Mouse (Mus musculus): Measurements from ENCODE around the gene Wdr17. TPM values are rescaled to one million over a fixed set of nuclear protein-coding genes. Genes with fewer than 3 reads are reported as not detected.
A peak's percentile ranks its signal among the peaks of the same experiment; 100 is the strongest.

Gene Wdr17
- not detected for total RNA-seq (2021)

- DNase-seq = no peak
These were observed at the start of gene Wdr17 for GRCm38 (mm10) chr8:54886987-54887785. Wdr17 (minus strand) TSS chr8:54887184.

- no peak for DNase-seq
These were observed 45.3 kb upstream of the Wdr17 start for GRCm38 (mm10) chr8:54932306-54932705.

- DNase-seq = no peak
These were observed 38.0 kb upstream of the Wdr17 start for GRCm38 (mm10) chr8:54924936-54925335.

DNA sequence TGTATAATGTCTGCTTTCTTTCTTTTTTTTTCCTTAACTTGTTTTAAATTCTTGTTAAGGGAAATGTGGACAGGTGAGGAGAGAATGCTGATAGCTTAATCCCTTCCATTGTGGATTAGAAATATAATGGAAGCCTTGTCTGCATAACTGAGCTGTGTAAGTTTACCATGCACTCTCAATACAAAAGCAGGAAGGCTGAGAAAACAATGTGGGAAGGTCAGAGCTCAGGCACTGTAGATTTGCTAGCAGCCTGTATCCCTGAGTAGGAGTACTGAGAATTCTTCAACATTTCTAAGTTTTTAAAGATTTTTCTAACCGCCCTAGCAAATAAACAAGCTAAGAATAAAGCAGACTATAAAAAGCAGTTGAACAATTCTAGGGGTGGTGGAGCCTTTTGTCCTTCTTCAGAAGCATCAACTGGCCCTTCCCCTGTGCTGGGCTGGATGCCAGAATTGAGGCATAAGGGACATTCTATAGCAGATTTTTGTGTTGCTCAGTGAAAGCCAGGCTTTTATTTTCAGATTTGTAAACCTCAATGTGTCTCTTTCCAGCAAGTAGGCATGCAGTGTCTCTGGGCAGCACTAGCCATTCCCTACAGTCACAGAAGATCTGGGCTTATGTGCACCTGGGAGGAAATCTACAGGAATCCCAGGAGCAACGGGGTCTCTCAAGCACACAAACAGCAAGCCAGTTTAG is 35.3 kb upstream of the Wdr17 start:
- no peak for DNase-seq

GRCm38 (mm10) chr8:54917710-54918109 is 30.7 kb upstream of the Wdr17 start:
- no peak for DNase-seq

DNA sequence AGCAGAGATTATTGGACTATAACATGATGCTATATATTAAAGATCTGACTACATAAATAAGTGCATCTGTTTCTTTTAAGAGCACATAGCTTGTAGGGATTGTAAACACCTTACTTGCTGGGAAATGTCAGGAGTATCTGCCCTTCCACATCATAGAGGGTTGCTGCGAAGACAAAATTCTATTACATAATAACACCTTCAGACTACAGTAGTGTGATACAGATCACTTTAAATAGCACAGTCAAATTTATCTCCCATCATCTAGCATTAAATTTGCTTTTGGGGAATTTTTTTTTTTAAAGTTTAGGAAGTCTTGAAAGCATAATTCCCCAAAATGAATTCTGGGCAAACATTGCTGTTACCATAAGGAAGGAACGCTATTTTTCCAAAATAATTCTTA is 25.9 kb upstream of the Wdr17 start:
- DNase-seq = no peak

- no peak for DNase-seq
These were observed 12.5 kb upstream of the Wdr17 start for GRCm38 (mm10) chr8:54899444-54899843.

- no peak for DNase-seq
These were observed 7.8 kb upstream of the Wdr17 start for GRCm38 (mm10) chr8:54894637-54895322.

DNA sequence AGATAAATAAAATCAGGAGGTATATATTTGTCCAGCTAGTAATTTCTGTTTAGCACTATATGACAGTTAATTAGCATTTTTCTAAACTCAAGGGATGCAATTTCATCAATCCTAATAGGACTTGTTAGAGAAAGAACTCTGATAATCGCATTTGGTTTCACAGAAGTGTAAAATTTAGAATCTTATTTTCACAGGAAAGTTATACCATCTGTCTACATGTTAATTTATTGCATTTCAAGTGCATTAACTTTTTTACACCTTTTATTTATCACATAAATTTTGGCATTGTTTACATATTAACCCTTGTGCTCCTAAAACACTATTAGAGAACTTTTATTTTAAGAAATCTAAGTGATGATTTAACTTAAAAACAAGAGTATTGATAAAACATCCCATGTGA is 7.2 kb upstream of the Wdr17 start:
- no peak for DNase-seq

DNA sequence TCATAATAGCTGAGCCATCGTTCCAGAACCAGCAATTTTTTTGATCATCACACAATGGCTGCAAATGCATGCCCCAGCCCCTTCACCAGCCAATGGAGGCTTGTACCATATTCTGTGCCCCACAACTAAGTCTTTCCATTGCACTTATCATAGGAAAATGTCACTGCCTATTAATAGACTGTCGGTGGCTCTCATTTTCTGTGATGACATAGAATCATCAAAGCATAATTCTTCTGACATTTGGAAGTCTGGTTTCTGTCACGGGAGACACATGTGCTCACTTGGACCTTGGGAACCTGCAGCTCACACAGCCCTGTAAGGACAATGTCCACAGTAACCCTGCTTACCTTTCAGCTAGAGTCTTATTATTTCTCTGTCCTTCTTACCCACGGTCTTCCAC is 424 bp downstream of the Wdr17 start:
- DNase-seq = peak; percentile 8

GRCm38 (mm10) chr8:54876458-54876857 is 10.5 kb downstream of the Wdr17 start:
- DNase-seq = no peak

DNA sequence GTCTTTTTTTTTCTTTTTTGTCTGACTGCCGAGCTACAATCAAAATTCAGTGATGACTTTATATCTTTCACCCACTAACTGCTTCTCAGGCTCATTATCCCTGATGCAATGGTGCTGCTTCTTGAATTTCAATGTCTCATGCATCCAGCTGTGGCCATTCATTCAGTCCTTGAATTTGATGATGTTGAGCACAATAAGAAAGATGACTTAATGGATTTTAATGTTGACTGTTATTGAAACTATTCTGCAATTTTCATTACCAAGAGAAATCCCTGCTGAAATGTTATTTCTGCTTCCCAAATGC is 22.3 kb downstream of the Wdr17 start:
- DNase-seq = no peak

- DNase-seq = no peak
These were observed 22.8 kb downstream of the Wdr17 start for GRCm38 (mm10) chr8:54864038-54864760.

DNA sequence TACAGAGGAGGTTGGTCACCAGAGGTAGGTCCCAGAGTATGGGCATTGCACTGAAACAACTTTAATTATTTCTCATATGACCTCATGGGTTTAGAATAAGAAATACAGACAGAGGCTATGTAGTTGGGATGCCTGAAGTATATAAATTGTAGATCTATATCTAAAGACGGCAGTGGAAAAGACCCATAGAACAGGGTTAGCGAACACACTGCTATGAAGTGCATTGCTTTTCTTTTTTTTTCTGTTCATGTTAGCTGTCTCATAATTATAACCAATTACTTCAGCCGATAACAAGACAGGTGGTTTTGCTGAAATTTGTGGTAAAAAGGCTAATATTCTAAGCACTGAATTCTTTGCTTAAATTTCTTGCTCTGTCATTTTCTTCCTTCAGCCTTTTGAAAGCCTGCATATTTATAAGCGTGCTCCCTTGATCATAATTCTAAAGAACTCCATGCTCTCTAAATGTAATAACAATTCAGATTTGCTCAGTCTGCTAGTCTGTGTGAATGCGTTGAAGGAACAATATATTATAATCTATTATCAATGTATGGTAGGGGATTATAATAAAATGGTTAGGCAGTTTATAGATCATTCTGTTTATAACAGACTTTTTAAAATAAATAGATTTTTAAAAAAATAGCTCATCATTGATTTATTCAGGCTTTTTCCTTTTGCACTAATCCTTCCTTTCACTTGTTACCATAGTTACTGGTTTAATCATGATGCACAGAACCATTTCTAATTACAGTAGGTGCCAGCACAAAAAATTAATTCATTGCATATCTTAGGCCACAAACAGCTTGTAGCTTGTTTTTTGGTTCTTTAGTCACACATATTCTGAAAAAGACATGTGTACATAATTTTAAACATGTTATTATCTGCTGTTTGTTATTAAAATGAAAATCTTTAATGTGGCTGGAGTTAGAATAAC is 50.7 kb downstream of the Wdr17 start:
- no peak for DNase-seq

DNA sequence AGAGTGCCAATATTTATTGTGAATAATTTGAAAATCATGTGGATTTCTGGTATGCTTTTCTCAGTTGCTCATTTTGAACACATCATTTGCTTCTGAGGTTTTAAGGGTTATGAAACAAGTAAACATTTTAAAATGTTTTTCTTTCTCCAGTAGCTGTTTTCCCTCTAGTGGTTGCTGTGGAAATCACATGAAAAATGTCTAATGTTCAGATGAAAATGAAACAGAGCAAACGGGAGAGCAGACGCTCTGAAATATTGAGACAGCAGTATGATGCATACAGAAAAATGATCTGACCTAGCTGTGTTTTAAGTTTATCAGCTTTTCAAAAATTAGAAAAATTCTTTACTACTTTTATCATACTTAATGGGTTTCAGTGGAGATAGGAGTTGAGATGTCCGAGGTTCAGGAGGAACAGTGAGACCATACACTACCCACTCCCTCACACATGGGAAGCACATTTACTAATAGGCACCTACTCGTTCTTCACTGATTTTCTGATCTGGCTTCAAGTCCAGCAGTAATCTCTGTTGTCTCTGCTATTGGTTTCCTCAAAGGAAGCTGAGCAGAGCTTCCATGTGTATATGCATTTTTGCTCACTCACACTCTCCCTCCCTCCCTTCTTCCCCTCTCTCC is 57.1 kb downstream of the Wdr17 start:
- DNase-seq = no peak

DNA sequence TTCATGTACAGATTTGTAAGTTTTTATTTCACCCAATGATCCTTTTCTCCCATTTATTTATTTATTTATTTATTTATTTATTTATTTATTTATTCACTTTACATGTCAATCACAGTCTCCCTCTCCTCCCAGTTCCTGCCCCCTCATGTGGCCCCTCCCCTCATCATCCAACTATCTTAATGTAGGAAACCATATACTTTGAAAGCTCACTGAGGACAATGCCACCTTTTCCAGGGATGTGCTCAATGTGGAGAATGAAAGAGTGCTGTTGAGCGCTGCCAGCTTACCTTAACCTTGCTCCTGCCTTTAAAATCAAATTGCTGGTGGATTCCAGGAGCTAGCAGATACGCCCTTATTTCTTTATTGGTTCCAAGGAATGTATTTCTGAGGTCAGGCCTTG is 59.0 kb downstream of the Wdr17 start:
- no peak for DNase-seq

DNA sequence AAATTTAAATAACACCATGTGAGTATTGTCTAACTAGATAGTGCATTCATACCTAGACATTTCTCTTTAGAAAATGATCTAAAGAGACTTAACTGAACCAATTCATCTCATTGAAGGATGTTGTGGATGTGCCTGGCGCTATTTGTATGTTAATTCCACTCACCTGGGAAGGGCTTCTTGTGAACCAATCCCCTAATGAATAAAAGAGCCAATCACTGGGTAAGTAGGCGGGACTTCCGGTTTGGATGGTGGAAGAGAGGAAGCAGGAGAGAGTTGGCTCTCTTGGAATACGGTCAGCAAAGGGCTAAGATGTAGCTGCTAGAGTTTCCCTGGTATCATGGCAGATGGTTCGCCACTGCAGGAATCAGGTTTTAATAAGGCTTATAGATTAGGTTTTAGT is 64.0 kb downstream of the Wdr17 start:
- no peak for DNase-seq

DNA sequence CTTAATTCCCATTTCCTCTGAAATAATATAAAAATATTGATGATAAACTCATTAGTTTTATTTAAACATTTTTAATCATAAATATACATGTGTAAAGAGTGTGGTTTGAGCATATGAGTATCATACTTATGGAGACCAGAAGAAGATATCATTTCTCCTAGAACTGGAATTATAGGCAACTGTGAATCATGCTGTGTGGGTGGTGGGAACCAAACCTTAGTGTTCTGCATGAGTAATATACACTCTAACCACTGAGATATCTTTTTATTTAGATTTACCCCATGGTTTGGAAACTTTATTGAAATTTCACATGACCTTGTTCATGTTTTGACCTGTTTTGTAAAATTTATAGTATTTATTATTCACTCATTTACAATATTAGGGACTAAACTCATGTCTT is 68.3 kb downstream of the Wdr17 start:
- no peak for DNase-seq

GRCm38 (mm10) chr8:54808217-54808616 is 78.8 kb downstream of the Wdr17 start:
- DNase-seq = no peak

DNA sequence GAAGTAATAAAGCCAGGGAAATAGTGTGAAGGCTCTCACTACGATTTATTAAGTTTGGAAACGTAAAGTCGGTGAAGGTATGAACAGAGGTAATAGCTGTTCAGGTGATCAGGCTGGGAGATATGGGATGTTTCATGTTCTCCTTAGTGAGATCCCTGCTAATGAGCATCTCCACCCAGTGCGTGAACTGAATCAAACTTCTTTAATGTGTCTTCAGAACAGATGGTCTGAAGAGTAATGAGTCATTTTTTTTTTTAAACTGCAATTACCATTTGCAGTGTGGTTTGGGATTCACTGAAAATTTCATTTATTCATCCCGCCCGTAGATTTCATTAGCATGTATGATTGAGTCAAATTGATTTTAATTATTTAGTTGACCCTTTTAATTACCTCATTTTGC is 80.8 kb downstream of the Wdr17 start:
- DNase-seq = no peak

DNA sequence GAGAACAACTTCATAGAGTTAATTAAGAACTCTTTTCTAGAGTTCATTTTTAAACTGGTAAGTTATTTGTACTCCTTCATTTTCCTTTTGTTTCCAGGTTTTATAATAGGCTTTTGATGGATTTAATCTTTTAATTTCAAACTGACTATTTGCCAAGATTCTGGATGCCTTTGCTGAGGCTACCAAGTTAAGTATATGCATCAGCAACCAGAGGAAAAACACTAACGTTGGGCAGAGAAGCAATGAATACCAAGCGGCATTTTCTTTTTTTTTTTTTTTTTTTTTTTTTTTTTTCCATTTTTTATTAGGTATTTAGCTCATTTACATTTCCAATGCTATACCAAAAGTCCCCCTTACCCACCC is 94.3 kb downstream of the Wdr17 start:
- DNase-seq = no peak
